Mouse (Mus musculus) A20 (cell line): Measurements from ENCODE around the gene Serpine2.
A peak's percentile ranks its signal among the peaks of the same experiment; 100 is the strongest.

Source experiments
- DNase-seq: peaks from one replicate; pipeline ENCODE4 v3.0.0-alpha.2; 2011; ENCODE audit warnings: low read depth, low spot score

Gene Serpine2

GRCm38 (mm10) chr1:79757597-79757996 is 103.4 kb downstream of the Serpine2 start:
- peak; percentile 75 for DNase-seq

DNA sequence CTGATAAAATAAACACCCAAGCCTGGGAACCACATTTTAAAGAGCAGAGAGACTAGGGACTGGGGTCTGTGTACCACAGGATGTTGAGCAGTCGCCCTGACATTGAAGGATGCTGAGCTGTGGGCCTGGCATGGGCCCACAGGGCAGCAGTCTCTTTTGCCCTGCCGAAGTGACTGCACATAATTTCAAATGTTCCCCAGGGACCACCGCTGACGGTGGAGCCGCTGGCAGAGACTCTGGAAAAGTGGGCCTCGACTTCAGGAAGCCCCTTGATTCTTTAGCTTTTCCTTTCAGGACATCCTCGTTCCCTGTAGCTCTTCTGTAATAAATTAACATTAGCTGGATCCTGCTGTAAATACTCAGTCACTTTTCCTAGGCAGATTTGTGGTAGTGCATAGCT is 103.8 kb downstream of the Serpine2 start:
- DNase-seq: no peak

GRCm38 (mm10) chr1:79756417-79756816 is 104.6 kb downstream of the Serpine2 start:
- DNase-seq: no peak

GRCm38 (mm10) chr1:79755376-79755775 is 105.6 kb downstream of the Serpine2 start:
- DNase-seq: no peak

- DNase-seq: no peak
These were observed 106.0 kb downstream of the Serpine2 start for GRCm38 (mm10) chr1:79754936-79755335.

DNA sequence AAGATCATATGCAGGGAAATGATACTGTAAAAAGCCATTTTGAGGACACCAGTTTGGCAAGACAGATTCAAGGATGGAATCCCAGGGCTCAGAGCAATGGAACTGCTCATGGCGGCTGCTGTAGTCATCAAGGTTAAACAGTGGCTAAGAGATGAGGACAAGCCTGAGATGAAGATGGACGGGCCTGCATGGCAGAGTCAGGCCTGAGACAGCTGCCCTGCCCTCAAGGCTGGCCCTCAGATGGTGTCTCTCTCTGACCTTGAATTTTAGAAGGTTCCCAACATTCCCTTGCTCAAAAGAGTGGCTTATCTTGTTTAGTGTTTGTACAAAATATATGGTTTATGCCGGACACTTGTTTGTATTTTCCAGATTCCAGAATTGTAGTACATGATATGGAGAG is 107.5 kb downstream of the Serpine2 start:
- DNase-seq: no peak

DNA sequence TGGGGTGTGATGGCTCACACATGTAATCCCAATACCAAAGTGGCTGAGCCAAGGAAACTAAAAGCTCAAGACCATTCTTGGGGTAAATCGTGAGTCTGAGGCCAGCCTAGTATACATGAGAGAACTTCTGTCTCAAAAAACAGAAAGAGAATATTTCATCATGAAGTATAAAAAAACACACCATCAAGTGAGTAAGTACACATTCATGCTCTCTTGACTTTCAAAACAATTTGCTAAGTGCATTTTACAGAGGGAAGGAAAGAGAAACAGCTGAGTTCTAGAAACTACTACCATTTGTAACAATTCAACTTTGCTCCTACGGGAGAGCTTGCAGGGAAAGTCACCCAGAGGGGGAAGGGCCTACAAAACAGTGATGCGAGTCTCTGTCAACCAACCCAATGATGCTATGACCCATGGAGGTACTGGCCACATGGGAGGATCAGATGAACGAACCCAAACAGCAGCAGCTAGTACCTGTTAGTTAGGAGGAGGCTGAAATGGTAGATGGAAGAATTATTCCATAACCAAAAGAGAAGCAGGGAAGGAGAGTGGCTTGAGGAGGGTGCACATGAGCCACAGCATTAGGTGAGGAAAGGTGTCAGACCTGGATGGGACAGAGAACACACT is 108.2 kb downstream of the Serpine2 start:
- no peak for DNase-seq

GRCm38 (mm10) chr1:79752015-79752695 is 108.8 kb downstream of the Serpine2 start:
- DNase-seq: peak; percentile 74

- no peak for DNase-seq
These were observed 109.8 kb downstream of the Serpine2 start for GRCm38 (mm10) chr1:79751186-79751585.

DNA sequence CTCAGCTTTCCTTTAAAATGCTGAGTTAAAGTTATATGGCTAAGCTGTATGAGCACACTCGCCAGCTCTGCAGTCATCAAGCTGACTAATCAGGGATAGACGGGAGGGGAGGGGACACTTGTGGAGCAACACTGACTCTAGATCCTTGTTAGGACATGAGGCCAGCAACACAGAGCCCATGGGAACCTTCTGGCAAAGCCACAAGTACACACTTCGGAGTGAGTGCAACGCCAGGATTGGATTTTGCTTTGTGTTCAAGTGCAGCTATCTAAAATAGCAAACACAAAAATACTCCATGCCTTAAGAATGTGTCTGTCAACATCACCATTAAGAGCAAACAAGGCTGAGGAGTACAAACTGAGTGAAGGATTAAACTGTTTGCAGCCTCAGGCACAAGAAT is 114.9 kb downstream of the Serpine2 start:
- DNase-seq: no peak
